Mouse (Mus musculus) olfactory bulb, adult 2 months (tissue): Measurements from ENCODE around the gene Map1lc3b.

Experiments used
- CTCF ChIP-seq: fragments of 200-500 bp; IDR thresholded peaks from 2 replicates; pipeline ENCODE4 v1.5.1; 2012; ENCODE audit warnings: low read depth, mild to moderate bottlenecking, low read length, moderate library complexity; ENCODE audit not compliant: insufficient read depth
- POLR2A ChIP-seq: fragments of 200-500 bp; IDR thresholded peaks from 2 replicates; pipeline ENCODE4 v1.6.1; 2012; ENCODE audit warnings: mild to moderate bottlenecking, low read depth, low read length, moderate library complexity; ENCODE audit not compliant: insufficient read depth

- TF ChIP-seq POLR2A (no peak), CTCF (no peak)
These were observed 9.7 kb upstream of the Map1lc3b start for GRCm38 (mm10) chr8:121580465-121580864.
